Mouse (Mus musculus) liver, adult 2 months (tissue): ENCODE measurements around the gene Vamp3.

Experiments used
- CTCF ChIP-seq: fragments of 200-500 bp; IDR thresholded peaks from 2 replicates; pipeline ENCODE4 v1.5.1; 2011; ENCODE audit warnings: low read depth, low read length, control low read depth
- POLR2A ChIP-seq: fragments of 200-500 bp; IDR thresholded peaks from 2 replicates; pipeline ENCODE4 v1.6.1; 2011; ENCODE audit warnings: low read length, control low read depth; ENCODE audit not compliant: insufficient read depth; ENCODE audit errors: extremely low read depth

- TF ChIP-seq POLR2A = no peak
- TF ChIP-seq CTCF = no peak
Observed at GRCm38 (mm10) chr4:151106468-151106867, 48.7 kb upstream of the Vamp3 start.
